Mouse (Mus musculus) heart, embryonic 15.5 days (tissue): ENCODE results near the gene Ly6g5b. TPM values are rescaled to one million over a fixed set of nuclear protein-coding genes. Genes with fewer than 3 reads are reported as not detected.
"Not testable (repeated sequence)": the region's sequence is repeated elsewhere in the genome, so short reads cannot be mapped to it uniquely, and the experiment has no call there.

Experiments
- ATAC-seq: fragments of 200-750 bp; cut with Nextera tagmentation; replicated peaks from 2 replicates; pipeline ENCODE4 v1.8.0; 2017; ENCODE audit warnings: low read depth, moderate TSS enrichment; ENCODE audit not compliant: insufficient number of reproducible peaks, insufficient read depth, low FRiP score
- H3K27ac ChIP-seq: fragments of 300-500 bp; sonication (generic); 2 replicates; pipeline ENCODE4 v1.5.1; 2015; ENCODE audit warnings: mild to moderate bottlenecking, inconsistent platforms
- H3K27me3 ChIP-seq: fragments of 300-500 bp; sonication (generic); 2 replicates; pipeline ENCODE4 v1.6.1; 2015; ENCODE audit warnings: inconsistent platforms
- H3K36me3 ChIP-seq: fragments of 300-500 bp; sonication (generic); 2 replicates; pipeline ENCODE4 v1.6.1; 2015; ENCODE audit warnings: mild to moderate bottlenecking, inconsistent platforms
- H3K4me1 ChIP-seq: fragments of 300-500 bp; sonication (generic); replicated peaks from 2 replicates; pipeline ENCODE4 v1.6.1; 2015; ENCODE audit warnings: inconsistent platforms
- H3K4me2 ChIP-seq: fragments of 300-500 bp; sonication (generic); 2 replicates; pipeline ENCODE4 v1.6.1; 2015; ENCODE audit warnings: inconsistent platforms, mild to moderate bottlenecking, moderate library complexity
- H3K4me3 ChIP-seq: fragments of 300-500 bp; sonication (generic); 2 replicates; pipeline ENCODE4 v1.5.1; 2015; ENCODE audit warnings: mild to moderate bottlenecking, inconsistent platforms
- H3K9ac ChIP-seq: fragments of 300-500 bp; sonication (generic); 2 replicates; pipeline ENCODE4 v1.6.1; 2015; ENCODE audit warnings: mild to moderate bottlenecking, inconsistent platforms
- H3K9me3 ChIP-seq: fragments of 300-500 bp; sonication (generic); replicated peaks from 2 replicates; pipeline ENCODE4 v1.6.1; 2016; ENCODE audit warnings: inconsistent platforms
- WGBS: fragments of 180-500 bp; shearing (Covaris S2); methylation state at CpG from one replicate; pipeline ENCODE4 v1.1.7; 2015; ENCODE audit warnings: mixed read lengths; 5-methylcytosine and 5-hydroxymethylcytosine counted together
- polyA plus RNA-seq: library from polyadenylated mRNA; unstranded; fragments of >200 nt; fragmentation: Nextera tagmentation; extraction: Ambion mirVana; gene quantifications from 2 replicates; pipeline ENCODE4 v1.2.1, GENCODE M21; 2015

The Ly6g5b gene
- polyA plus RNA-seq, 1 experiment from 2014 or later = 0.31 TPM

GRCm38 (mm10) chr17:35125081-35125480 lies 9.9 kb upstream of the Ly6g5b start:
- Histone ChIP-seq H3K9me3 (no peaks in the 10 kb centered on the region), H3K4me2 (peak overlapping the region; percentile 86; the same call in 1 of the 2 replicates), H3K27me3 (no peaks in the 10 kb centered on the region), H3K9ac (no peak overlapping the region), H3K27ac (0 out of 2 replicates have a peak overlapping the region, but pooled peaks have one; percentile 94), H3K4me3 (no peak overlapping the region), H3K36me3 (peaks cover 16% of the 10 kb centered on the region), H3K4me1 (peaks cover 41% of the 10 kb centered on the region)
- WGBS = 86% methylated on average over 1 of the region's 1 CpGs
- ATAC-seq = no peak

GRCm38 (mm10) chr17:35124261-35124896 lies 9.2 kb upstream of the Ly6g5b start:
- H3K4me1 ChIP-seq = peaks cover 47% of the 10 kb centered on the region
- not testable (repeated sequence) for H3K4me3 ChIP-seq, H3K27ac ChIP-seq, H3K27me3 ChIP-seq, H3K4me2 ChIP-seq, H3K9ac ChIP-seq, ATAC-seq, H3K9me3 ChIP-seq
- 90% methylated on average over 12 of the region's 12 CpGs for WGBS
- peaks cover 13% of the 10 kb centered on the region; the same call in 1 of the 2 replicates for H3K36me3 ChIP-seq

DNA sequence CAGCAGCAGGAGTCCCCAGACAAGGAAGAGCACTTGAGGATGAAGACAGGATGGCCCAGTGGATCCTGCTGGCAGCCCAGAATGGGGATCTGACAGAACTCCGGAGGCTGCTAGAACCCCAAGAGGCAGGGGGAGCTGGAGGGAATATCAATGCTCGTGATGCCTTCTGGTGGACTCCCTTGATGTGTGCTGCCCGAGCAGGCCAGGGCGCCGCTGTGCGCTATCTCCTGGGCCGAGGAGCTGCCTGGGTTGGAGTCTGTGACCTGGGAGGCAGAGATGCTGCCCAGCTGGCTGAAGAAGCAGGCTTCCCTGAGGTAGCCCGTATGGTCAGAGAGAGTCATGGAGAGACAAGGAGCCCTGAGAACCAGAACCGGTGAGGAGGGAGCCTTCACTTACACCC lies 8.1 kb upstream of the Ly6g5b start:
- not testable (repeated sequence) for H3K27me3 ChIP-seq, H3K4me2 ChIP-seq, H3K9ac ChIP-seq, H3K4me3 ChIP-seq, H3K9me3 ChIP-seq, ATAC-seq, H3K27ac ChIP-seq
- Histone ChIP-seq H3K36me3 (peaks cover 19% of the 10 kb centered on the region), H3K4me1 (peaks cover 44% of the 10 kb centered on the region)
- WGBS = 93% methylated on average over 9 of the region's 9 CpGs

DNA sequence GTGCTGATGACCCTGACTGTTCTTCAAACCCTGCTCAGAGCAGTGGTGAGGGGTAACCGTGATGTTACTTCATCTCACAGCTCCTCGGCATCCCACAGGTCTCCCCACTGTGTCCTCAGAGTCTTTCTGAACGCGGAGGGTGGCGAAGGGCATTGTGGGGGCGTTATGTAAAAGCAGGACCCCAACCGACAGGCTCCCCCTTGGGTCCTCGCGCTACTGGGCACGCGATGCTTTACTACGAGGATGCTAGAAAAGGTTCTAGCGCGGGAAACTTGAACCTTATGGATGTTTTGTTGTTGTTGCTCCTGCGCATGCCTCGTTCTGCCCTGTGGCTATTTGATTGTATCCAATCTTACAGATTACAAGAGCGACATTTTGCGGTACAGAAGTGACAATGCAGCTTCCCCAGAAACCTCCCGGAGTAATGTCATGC lies 6.7 kb upstream of the Ly6g5b start, which contains the start of gene Csnk2b:
Gene Csnk2b (minus strand): TSS at position 183 of the 433 bp plus-strand sequence.
- H3K27me3 ChIP-seq = no peaks in the 10 kb centered on the region
- H3K9ac ChIP-seq = peak within 1 kb of the TSS; percentile 97
- ATAC-seq = 0 out of 2 replicates have a peak, but pooled peaks have one; percentile 0
- no peaks in the 10 kb centered on the region for H3K9me3 ChIP-seq
- H3K4me1 ChIP-seq = peaks cover 33% of the 10 kb centered on the region
- peak within 1 kb of the TSS; percentile 93 for H3K27ac ChIP-seq
- peak within 1 kb of the TSS; percentile 99 for H3K4me3 ChIP-seq
- peak within 1 kb of the TSS; percentile 92 for H3K4me2 ChIP-seq
- under 1% methylated on average over 19 of the region's 19 CpGs for WGBS
- peaks cover 28% of the 10 kb centered on the region for H3K36me3 ChIP-seq

- peak within 1 kb of the TSS; percentile 92 for H3K4me2 ChIP-seq
- WGBS = under 1% methylated on average over 50 of the region's 50 CpGs
- H3K36me3 ChIP-seq = peaks cover 32% of the 10 kb centered on the region
- ATAC-seq = peak; percentile 95
- no peaks in the 10 kb centered on the region for H3K9me3 ChIP-seq
- no peaks in the 10 kb centered on the region for H3K27me3 ChIP-seq
- H3K27ac ChIP-seq = peak within 1 kb of the TSS; percentile 93
- peaks cover 29% of the 10 kb centered on the region for H3K4me1 ChIP-seq
- peak within 1 kb of the TSS; percentile 97 for H3K9ac ChIP-seq
- peak within 1 kb of the TSS; percentile 99 for H3K4me3 ChIP-seq
Measured at GRCm38 (mm10) chr17:35121143-35121799, 6.0 kb upstream of the Ly6g5b start, which contains the start of gene Gpank1. Gpank1 (plus strand) TSS chr17:35121455.

- H3K36me3 ChIP-seq = peaks cover 37% of the 10 kb centered on the region
- WGBS = under 1% methylated on average over 33 of the region's 33 CpGs
- ATAC-seq = no peak
Measured at GRCm38 (mm10) chr17:35120745-35121142, 5.5 kb upstream of the Ly6g5b start.

DNA sequence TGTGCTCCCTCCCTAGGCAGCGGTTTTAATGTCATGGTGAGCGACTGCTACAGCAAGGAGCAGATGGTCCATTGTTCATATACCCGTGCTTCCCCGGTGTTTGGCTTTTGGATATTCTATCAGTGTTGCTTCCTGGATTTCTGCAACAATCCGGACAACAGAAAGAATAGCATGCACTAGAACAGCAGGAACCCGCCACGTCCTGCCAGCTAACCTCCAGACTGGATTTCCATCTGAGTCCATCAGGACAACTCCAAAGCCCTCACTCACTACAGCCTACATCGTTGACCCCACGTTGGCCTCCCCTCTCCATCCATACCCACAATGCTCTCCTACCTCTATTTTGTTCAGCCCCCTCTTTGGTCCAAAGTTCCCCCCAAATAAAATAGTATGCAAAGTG lies 3.5 kb downstream of the Ly6g5b start:
- Histone ChIP-seq H3K9me3 (no peaks in the 10 kb centered on the region), H3K27ac (peak overlapping the region; percentile 47), H3K4me2 (peak overlapping the region; percentile 36), H3K4me3 (0 out of 2 replicates have a peak overlapping the region, but pooled peaks have one; percentile 17), H3K27me3 (no peaks in the 10 kb centered on the region), H3K36me3 (peaks cover 9% of the 10 kb centered on the region), H3K9ac (no peak overlapping the region), H3K4me1 (no peaks in the 10 kb centered on the region)
- WGBS = 72% methylated on average over 9 of the region's 9 CpGs
- peak; percentile 44; the same call in 1 of the 2 replicates for ATAC-seq

More at GRCm38 (mm10) chr17:35120745-35121142, 5.5 kb upstream of the Ly6g5b start:
- Histone ChIP-seq H3K9me3 (no peaks in the 10 kb centered on the region), H3K4me2 (peak overlapping the region; percentile 92), H3K4me1 (peaks cover 29% of the 10 kb centered on the region), H3K4me3 (peak overlapping the region; percentile 99), H3K27ac (peak overlapping the region; percentile 79), H3K9ac (peak overlapping the region; percentile 97), H3K27me3 (no peaks in the 10 kb centered on the region)

DNA sequence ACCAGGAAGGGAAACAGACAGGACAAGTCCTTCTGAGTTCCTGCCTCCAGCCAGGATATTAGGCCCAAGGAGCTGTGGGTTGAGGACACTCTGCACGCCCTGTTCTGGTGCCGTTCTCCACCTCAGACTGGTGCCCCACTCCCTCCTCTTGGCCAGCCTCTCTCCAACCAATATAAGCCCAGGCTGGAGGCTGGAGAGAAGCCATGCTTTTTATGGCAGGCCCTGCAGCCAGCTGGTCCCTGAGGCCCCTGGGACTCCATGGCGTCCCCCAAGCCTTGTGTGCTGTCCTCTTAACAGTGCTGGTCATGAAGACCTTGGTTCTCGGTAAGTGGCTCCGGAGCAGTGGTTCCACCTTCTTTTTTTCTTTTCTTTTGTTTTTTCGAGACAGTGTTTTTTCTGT lies 7.1 kb downstream of the Ly6g5b start, which contains the start of gene Ly6g5c:
Gene Ly6g5c (plus strand): TSS at position 183 of the 400 bp plus-strand sequence.
- 88% methylated on average over 6 of the region's 6 CpGs for WGBS
- Histone ChIP-seq H3K9me3 (no peaks in the 10 kb centered on the region), H3K36me3 (no peaks in the 10 kb centered on the region), H3K27me3 (no peaks in the 10 kb centered on the region), H3K4me2 (no peak within 1 kb of the TSS), H3K9ac (no peak within 1 kb of the TSS), H3K27ac (no peak within 1 kb of the TSS), H3K4me1 (peaks cover 9% of the 10 kb centered on the region), H3K4me3 (no peak within 1 kb of the TSS)
- ATAC-seq = no peak

- 63% methylated on average over 3 of the region's 3 CpGs for WGBS
- Histone ChIP-seq H3K27me3 (no peaks in the 10 kb centered on the region), H3K9ac (peak overlapping the region; percentile 44; the same call in 1 of the 2 replicates)
Measured at GRCm38 (mm10) chr17:35106522-35106921, 8.7 kb downstream of the Ly6g5b start.

DNA sequence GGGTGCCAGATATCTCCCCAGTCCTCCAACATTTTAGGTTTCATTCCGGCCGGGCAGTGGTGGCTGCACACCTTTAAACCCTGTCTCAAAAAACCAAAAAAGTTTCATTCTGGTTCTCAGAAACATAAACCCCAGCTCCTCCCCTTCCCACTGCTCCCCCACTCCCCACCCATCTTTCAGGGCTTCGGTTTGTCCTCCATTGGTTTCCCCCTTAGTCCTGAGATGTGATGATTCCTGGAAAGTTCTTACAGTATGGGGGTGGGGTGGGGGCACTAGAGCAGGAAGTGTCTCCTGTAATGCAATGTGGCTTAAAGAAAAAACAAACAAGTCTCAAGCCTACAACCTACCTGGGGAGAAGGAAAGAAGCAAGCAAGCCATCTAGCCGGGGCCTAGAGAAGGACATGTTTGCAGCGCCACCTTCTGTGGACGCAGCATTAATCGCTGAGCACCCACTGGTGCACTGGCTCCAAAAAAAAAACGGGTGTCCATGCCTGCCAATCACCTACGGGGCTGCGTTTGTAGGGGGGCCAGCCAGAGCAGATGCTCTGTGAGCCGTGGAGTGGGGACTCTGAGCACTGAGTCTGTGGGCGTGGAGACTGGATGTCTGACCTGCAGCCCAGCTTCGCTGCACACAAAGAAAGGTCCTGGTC lies 9.4 kb downstream of the Ly6g5b start:
- ATAC-seq = no peak
- Histone ChIP-seq H3K4me3 (no peak overlapping the region), H3K36me3 (peaks cover 19% of the 10 kb centered on the region; the same call in 1 of the 2 replicates), H3K4me2 (0 out of 2 replicates have a peak overlapping the region, but pooled peaks have one; percentile 23), H3K27me3 (no peaks in the 10 kb centered on the region), H3K27ac (no peak overlapping the region), H3K9ac (peak overlapping the region; percentile 44; the same call in 1 of the 2 replicates), H3K9me3 (no peaks in the 10 kb centered on the region), H3K4me1 (peaks cover 19% of the 10 kb centered on the region)
- 24% methylated on average over 13 of the region's 13 CpGs for WGBS

More at GRCm38 (mm10) chr17:35106522-35106921, 8.7 kb downstream of the Ly6g5b start:
- peaks cover 19% of the 10 kb centered on the region for H3K4me1 ChIP-seq
- H3K9me3 ChIP-seq = no peaks in the 10 kb centered on the region
- ATAC-seq = no peak
- H3K36me3 ChIP-seq = peaks cover 13% of the 10 kb centered on the region; the same call in 1 of the 2 replicates
- no peak overlapping the region for H3K27ac ChIP-seq
- no peak overlapping the region for H3K4me3 ChIP-seq
- no peak overlapping the region for H3K4me2 ChIP-seq

DNA sequence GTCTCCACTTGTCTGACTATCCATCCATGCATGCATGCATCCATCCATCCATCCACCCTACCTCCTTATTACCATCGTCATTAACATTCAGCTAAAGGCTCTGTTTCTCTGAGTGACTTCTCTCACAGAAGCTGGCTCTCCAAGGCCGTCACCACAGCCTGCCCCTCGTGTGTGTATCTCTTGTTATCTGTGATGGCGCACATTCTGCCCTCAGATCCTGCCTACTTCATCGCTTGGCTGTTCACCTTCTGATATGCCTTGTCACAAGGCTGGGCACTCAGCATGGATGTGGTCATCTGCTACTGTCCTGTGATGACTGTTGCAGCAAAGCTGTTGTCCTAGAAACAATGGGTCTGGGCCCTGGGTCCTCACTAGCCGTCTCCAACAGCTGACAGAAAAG lies 10.5 kb downstream of the Ly6g5b start:
- H3K27ac ChIP-seq = no peak overlapping the region
- H3K4me1 ChIP-seq = peaks cover 19% of the 10 kb centered on the region
- H3K9ac ChIP-seq = no peak overlapping the region
- no peaks in the 10 kb centered on the region for H3K9me3 ChIP-seq
- no peaks in the 10 kb centered on the region for H3K27me3 ChIP-seq
- ATAC-seq = no peak
- WGBS = 65% methylated on average over 6 of the region's 6 CpGs
- H3K4me2 ChIP-seq = no peak overlapping the region
- H3K36me3 ChIP-seq = peaks cover 27% of the 10 kb centered on the region
- no peak overlapping the region for H3K4me3 ChIP-seq
